Mouse (Mus musculus): ENCODE results near the gene Olfr1391.
"Not testable (repeated sequence)": the region's sequence is repeated elsewhere in the genome, so short reads cannot be mapped to it uniquely, and the experiment has no call there.

The Olfr1391 gene

GRCm38 (mm10) chr11:49322442-49322841 lies at the start of gene Olfr1391:
Olfr1391 (plus strand) TSS chr11:49322742.
- no peak for DNase-seq (ENCODE audit: low spot score in 2 of 2)

- DNase-seq (ENCODE audit: low spot score in 2 of 2), result no peak
Observed at GRCm38 (mm10) chr11:49273834-49274519, 48.6 kb upstream of the Olfr1391 start.

GRCm38 (mm10) chr11:49278222-49278621 lies 44.3 kb upstream of the Olfr1391 start, which contains the start of gene Olfr1393:
Olfr1393 (plus strand) TSS chr11:49278304.
- no peak for DNase-seq (ENCODE audit: low spot score in 2 of 2)

GRCm38 (mm10) chr11:49284982-49285381 lies 37.6 kb upstream of the Olfr1391 start, which contains the start of gene Olfr1392:
Olfr1392 (plus strand) TSS chr11:49285282.
- DNase-seq (ENCODE audit: low spot score in 2 of 2), result not testable (repeated sequence)

GRCm38 (mm10) chr11:49287251-49287650 lies 35.3 kb upstream of the Olfr1391 start:
- DNase-seq (ENCODE audit: low spot score in 2 of 2), result peak; percentile 21 to 42

- peak; percentile 71 to 75 for DNase-seq (ENCODE audit: low spot score in 2 of 2)
Observed at GRCm38 (mm10) chr11:49292777-49293176, 29.8 kb upstream of the Olfr1391 start.

- no peak for DNase-seq (ENCODE audit: low spot score in 2 of 2)
Observed at GRCm38 (mm10) chr11:49304441-49304840, 18.1 kb upstream of the Olfr1391 start, which contains the start of gene Olfr10. Olfr10 (plus strand) TSS chr11:49304741.

- DNase-seq (ENCODE audit: low spot score in 2 of 2), result not testable (repeated sequence)
Observed at GRCm38 (mm10) chr11:49308547-49308946, 14.0 kb upstream of the Olfr1391 start.

- peak; percentile 34 to 40 for DNase-seq (ENCODE audit: low spot score in 2 of 2)
Observed at GRCm38 (mm10) chr11:49326726-49327125, 4.2 kb downstream of the Olfr1391 start.

- no peak for DNase-seq (ENCODE audit: low spot score in 2 of 2)
Observed at GRCm38 (mm10) chr11:49329686-49330085, 7.1 kb downstream of the Olfr1391 start.

GRCm38 (mm10) chr11:49334888-49335287 lies 12.3 kb downstream of the Olfr1391 start, which contains the start of gene Olfr1390:
Olfr1390 (plus strand) TSS chr11:49335188.
- DNase-seq (ENCODE audit: low spot score in 2 of 2), result no peak

GRCm38 (mm10) chr11:49337150-49337832 lies 14.7 kb downstream of the Olfr1391 start:
- no peak for DNase-seq (ENCODE audit: low spot score in 2 of 2)

All from right cerebral cortex, adult 2 months (tissue).